Mouse (Mus musculus) heart, adult 8-10 months (tissue): Measurements from ENCODE around the gene Cldn12. TPM values are rescaled to one million over a fixed set of nuclear protein-coding genes. Genes with fewer than 3 reads are reported as not detected.

ENCODE experiments used
- DNase-seq: peaks from one replicate; pipeline ENCODE4 v3.0.0; 2022; ENCODE audit warnings: low spot score
- total RNA-seq, 4 experiments: library from RNA; stranded (reverse); gene quantifications; 2 replicates each; pipeline ENCODE4 v1.2.4; 2022

The Cldn12 gene
- total RNA-seq, 4 experiments from 2014 or later, result 13.7 to 24.2 (median 16.9) TPM

GRCm38 (mm10) chr5:5494269-5495005 is 20.3 kb downstream of the Cldn12 start:
- DNase-seq, result peak; percentile 34

GRCm38 (mm10) chr5:5492163-5492562 is 22.6 kb downstream of the Cldn12 start:
- DNase-seq, result no peak

GRCm38 (mm10) chr5:5486071-5486470 is 28.7 kb downstream of the Cldn12 start:
- DNase-seq, result no peak

- no peak for DNase-seq
Measured at GRCm38 (mm10) chr5:5483254-5483858, 31.4 kb downstream of the Cldn12 start.

GRCm38 (mm10) chr5:5481662-5482061 is 33.1 kb downstream of the Cldn12 start:
- DNase-seq, result peak; percentile 47

GRCm38 (mm10) chr5:5479043-5479442 is 35.7 kb downstream of the Cldn12 start, which contains the start of gene 1700015F17Rik:
1700015F17Rik (minus strand) TSS chr5:5479143.
- DNase-seq, result no peak

GRCm38 (mm10) chr5:5476133-5476532 is 38.6 kb downstream of the Cldn12 start:
- DNase-seq, result no peak

- no peak for DNase-seq
Measured at GRCm38 (mm10) chr5:5465256-5465655, 49.5 kb downstream of the Cldn12 start.

Other genes starting within 250 kb of the Cldn12 start
- gene Cdk14, start 94.6 kb downstream of the Cldn12 start, total RNA-seq, result 1 to 10 TPM; 5.5 to 7.2 (median 6.3) TPM
- not detected for gene 1700015F17Rik, start 35.8 kb downstream of the Cldn12 start, total RNA-seq
- gene Gtpbp10, start 44.6 kb upstream of the Cldn12 start, total RNA-seq, result 10 to 100 TPM in 3 of 4 experiments, 1 to 10 TPM in 1; 9.1 to 13.0 (median 11.1) TPM
- not detected for gene Gm8773, start 58.8 kb upstream of the Cldn12 start, total RNA-seq
- 1 to 10 TPM in 1 of 4 experiments, under 1 TPM in 3; 0.44 to 1.1 (median 0.68) TPM for gene Cfap69, start 149.3 kb upstream of the Cldn12 start, total RNA-seq
- under 1 TPM; 0.44 to 0.65 (median 0.60) TPM for gene Steap2, start 179.6 kb upstream of the Cldn12 start, total RNA-seq
- not detected for gene Steap1, start 234.4 kb upstream of the Cldn12 start, total RNA-seq